Mouse (Mus musculus) liver, embryonic 15.5 days (tissue): Measurements from ENCODE around the gene Gm9789. TPM values are rescaled to one million over a fixed set of nuclear protein-coding genes. Genes with fewer than 3 reads are reported as not detected.
"Not testable (repeated sequence)": the region's sequence is repeated elsewhere in the genome, so short reads cannot be mapped to it uniquely, and the experiment has no call there.

ENCODE experiments used
- ATAC-seq: fragments of 200-750 bp; cut with Nextera tagmentation; 2 replicates; pipeline ENCODE4 v1.8.0; 2017; ENCODE audit warnings: moderate number of reproducible peaks, mild to moderate bottlenecking, moderate library complexity; ENCODE audit not compliant: insufficient read depth
- H3K27ac ChIP-seq: fragments of 300-500 bp; sonication (generic); replicated peaks from 2 replicates; pipeline ENCODE4 v1.5.1; 2015; ENCODE audit warnings: mild to moderate bottlenecking, inconsistent platforms
- H3K27me3 ChIP-seq: fragments of 300-500 bp; sonication (generic); 2 replicates; pipeline ENCODE4 v1.6.1; 2015; ENCODE audit warnings: mild to moderate bottlenecking, inconsistent platforms
- H3K36me3 ChIP-seq: fragments of 300-500 bp; sonication (generic); replicated peaks from 2 replicates; pipeline ENCODE4 v1.6.1; 2015; ENCODE audit warnings: moderate library complexity, mild to moderate bottlenecking, inconsistent platforms
- H3K4me1 ChIP-seq: fragments of 300-500 bp; sonication (generic); replicated peaks from 2 replicates; pipeline ENCODE4 v1.6.1; 2015; ENCODE audit warnings: inconsistent platforms
- H3K4me2 ChIP-seq: fragments of 300-500 bp; sonication (generic); 2 replicates; pipeline ENCODE4 v1.6.1; 2015; ENCODE audit warnings: moderate library complexity, mild to moderate bottlenecking, inconsistent platforms
- H3K4me3 ChIP-seq: fragments of 300-500 bp; sonication (generic); replicated peaks from 2 replicates; pipeline ENCODE4 v1.5.1; 2015; ENCODE audit warnings: mild to moderate bottlenecking, inconsistent platforms
- H3K9ac ChIP-seq: fragments of 300-500 bp; sonication (generic); 2 replicates; pipeline ENCODE4 v1.6.1; 2015; ENCODE audit warnings: moderate library complexity, mild to moderate bottlenecking, inconsistent platforms
- H3K9me3 ChIP-seq: fragments of 300-500 bp; sonication (generic); replicated peaks from 2 replicates; pipeline ENCODE4 v1.6.1; 2016; ENCODE audit warnings: inconsistent platforms
- WGBS: fragments of 180-500 bp; shearing (Covaris S2); methylation state at CpG from one replicate; pipeline ENCODE4 v1.1.7; 2015; ENCODE audit warnings: mixed read lengths; ENCODE audit not compliant: insufficient replicate concordance; 5-methylcytosine and 5-hydroxymethylcytosine counted together
- polyA plus RNA-seq: library from polyadenylated mRNA; unstranded; fragments of >200 nt; fragmentation: Nextera tagmentation; extraction: Ambion mirVana; gene quantifications from 2 replicates; pipeline ENCODE4 v1.2.1, GENCODE M21; 2015

The Gm9789 gene
- not detected in 2 replicates for polyA plus RNA-seq

- 72% methylated on average over 4 of the region's 4 CpGs for WGBS
- no peak within 1 kb of the TSS for H3K4me2 ChIP-seq
- H3K27ac ChIP-seq: no peak within 1 kb of the TSS
- no peaks in the 10 kb centered on the region for H3K27me3 ChIP-seq
- H3K4me3 ChIP-seq: no peak within 1 kb of the TSS
- no peaks in the 10 kb centered on the region for H3K4me1 ChIP-seq
- 0 out of 2 replicates have a peak, but pooled peaks cover 3% of the 10 kb centered on the region for H3K9me3 ChIP-seq
- H3K36me3 ChIP-seq: no peaks in the 10 kb centered on the region
- ATAC-seq: no peak
- H3K9ac ChIP-seq: no peak within 1 kb of the TSS
Measured at GRCm38 (mm10) chr16:89157652-89158051, at the start of gene Gm9789. Gene Gm9789, plus strand, starts transcription at chr16:89157952.

DNA sequence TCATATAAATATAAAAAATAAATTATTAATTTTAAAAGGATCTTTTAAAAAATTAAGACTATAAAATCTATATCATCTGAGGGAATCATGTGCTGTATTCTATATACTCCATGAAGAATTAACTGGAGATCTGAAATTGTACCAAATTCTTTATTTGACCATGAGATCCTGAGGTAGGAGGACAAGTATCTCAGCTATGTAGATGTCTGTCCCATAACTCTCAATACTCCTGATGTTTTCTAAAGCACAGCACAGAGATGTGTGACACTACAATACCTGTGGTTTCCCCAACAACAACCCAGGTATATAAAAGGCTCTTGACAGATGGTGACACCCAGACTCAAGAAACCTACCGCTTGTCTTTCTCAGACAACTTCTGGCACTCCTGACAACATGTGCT is 17.2 kb upstream of the Gm9789 start, which contains the start of gene Gm6358:
TSS of gene Gm6358 (plus strand) at position 301 of the 400 bp plus-strand sequence.
- no peaks in the 10 kb centered on the region for H3K9me3 ChIP-seq
- H3K4me3 ChIP-seq: no peak within 1 kb of the TSS
- no peak for ATAC-seq
- no peaks in the 10 kb centered on the region for H3K4me1 ChIP-seq
- H3K27me3 ChIP-seq: no peaks in the 10 kb centered on the region
- H3K27ac ChIP-seq: no peak within 1 kb of the TSS
- no peak within 1 kb of the TSS for H3K9ac ChIP-seq
- 77% methylated on average over 1 of the region's 1 CpGs for WGBS
- no peaks in the 10 kb centered on the region for H3K36me3 ChIP-seq
- H3K4me2 ChIP-seq: no peak within 1 kb of the TSS

DNA sequence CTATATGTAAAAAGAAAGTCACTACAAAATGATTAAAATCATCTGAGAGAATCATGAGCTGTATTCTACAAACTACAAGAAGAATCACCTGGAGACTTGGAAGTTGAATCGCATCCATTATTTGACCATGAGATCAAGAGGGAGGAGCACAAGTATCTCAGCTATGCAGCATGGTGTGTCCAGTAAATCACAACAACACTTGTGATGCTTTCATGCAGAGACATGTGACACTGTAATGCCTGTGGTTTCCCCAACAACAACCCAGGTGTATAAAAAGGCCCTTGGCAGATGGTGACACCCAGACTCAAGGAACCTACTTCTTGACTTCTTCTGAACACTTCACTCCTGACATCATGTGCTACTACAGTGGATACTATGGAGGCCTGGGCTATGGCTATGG is 7.0 kb upstream of the Gm9789 start, which contains the start of gene Gm10061:
TSS of gene Gm10061 (plus strand) at position 301 of the 400 bp plus-strand sequence.
- no peak for ATAC-seq

GRCm38 (mm10) chr16:89169190-89169589 is 11.4 kb downstream of the Gm9789 start, which contains the start of gene Gm7735:
Gene Gm7735, plus strand, starts transcription at chr16:89169490.
- H3K4me1 ChIP-seq, H3K27me3 ChIP-seq, H3K4me2 ChIP-seq, H3K9me3 ChIP-seq, ATAC-seq, H3K27ac ChIP-seq, H3K36me3 ChIP-seq, H3K4me3 ChIP-seq, H3K9ac ChIP-seq: not testable (repeated sequence)

More for the DNA sequence above, 7.0 kb upstream of the Gm9789 start, which contains the start of gene Gm10061:
- Histone ChIP-seq H3K9ac (no peak within 1 kb of the TSS), H3K27ac (no peak within 1 kb of the TSS), H3K36me3 (no peaks in the 10 kb centered on the region), H3K4me2 (no peak within 1 kb of the TSS), H3K27me3 (no peaks in the 10 kb centered on the region), H3K4me3 (no peak within 1 kb of the TSS), H3K9me3 (no peaks in the 10 kb centered on the region), H3K4me1 (no peaks in the 10 kb centered on the region)
- 80% methylated on average over 1 of the region's 1 CpGs for WGBS

DNA sequence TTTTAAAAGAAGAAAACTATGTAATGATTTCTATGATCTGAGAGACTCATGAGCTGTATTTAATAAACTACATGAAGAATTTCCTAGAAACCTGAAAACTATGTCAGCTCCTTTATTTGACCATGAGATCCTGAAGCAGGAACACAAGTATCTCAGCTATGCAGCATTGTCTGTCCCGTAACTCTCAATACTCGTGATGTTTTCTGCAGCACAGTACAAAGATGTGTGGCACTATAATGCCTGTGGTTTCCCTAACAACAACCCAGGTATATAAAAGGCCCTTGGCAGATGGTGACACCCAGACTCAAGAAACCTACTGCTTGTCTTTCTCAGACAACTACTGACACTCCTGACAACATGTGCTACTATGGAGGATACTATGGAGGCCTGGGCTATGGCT is 16.7 kb downstream of the Gm9789 start, which contains the start of gene 1110057P08Rik:
TSS of gene 1110057P08Rik (plus strand) at position 301 of the 400 bp plus-strand sequence.
- Histone ChIP-seq H3K4me3 (no peak within 1 kb of the TSS), H3K4me2 (no peak within 1 kb of the TSS), H3K27ac (no peak within 1 kb of the TSS), H3K4me1 (no peaks in the 10 kb centered on the region), H3K9ac (no peak within 1 kb of the TSS), H3K36me3 (no peaks in the 10 kb centered on the region), H3K27me3 (no peaks in the 10 kb centered on the region), H3K9me3 (no peaks in the 10 kb centered on the region)
- 48% methylated on average over 2 of the region's 2 CpGs for WGBS
- ATAC-seq: no peak

DNA sequence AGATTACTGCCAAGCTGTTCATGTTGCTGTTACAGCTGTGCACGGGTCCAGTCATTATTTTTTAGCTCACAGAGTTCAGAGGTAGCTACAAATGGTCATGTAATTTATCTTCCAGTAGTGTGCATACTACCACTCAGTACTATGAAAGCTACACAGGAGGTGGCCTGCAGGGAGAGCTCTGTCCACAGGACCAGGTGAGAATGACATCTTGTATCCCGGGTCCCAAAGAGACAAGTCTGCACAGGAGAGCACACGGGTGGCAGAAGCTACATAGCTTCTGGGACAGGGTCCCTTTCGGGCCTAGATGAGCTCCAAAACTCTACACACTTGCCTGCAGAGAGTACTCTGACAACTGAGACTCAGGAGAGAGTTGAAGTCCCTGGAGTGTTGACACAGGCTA is 30.9 kb downstream of the Gm9789 start:
- Histone ChIP-seq H3K36me3 (no peaks in the 10 kb centered on the region), H3K4me1 (no peaks in the 10 kb centered on the region), H3K27ac (no peak overlapping the region), H3K9ac (no peak overlapping the region), H3K27me3 (no peaks in the 10 kb centered on the region), H3K4me3 (no peak overlapping the region), H3K9me3 (no peaks in the 10 kb centered on the region), H3K4me2 (no peak overlapping the region)
- 51% methylated on average over 4 of the region's 4 CpGs for WGBS
- no peak for ATAC-seq

DNA sequence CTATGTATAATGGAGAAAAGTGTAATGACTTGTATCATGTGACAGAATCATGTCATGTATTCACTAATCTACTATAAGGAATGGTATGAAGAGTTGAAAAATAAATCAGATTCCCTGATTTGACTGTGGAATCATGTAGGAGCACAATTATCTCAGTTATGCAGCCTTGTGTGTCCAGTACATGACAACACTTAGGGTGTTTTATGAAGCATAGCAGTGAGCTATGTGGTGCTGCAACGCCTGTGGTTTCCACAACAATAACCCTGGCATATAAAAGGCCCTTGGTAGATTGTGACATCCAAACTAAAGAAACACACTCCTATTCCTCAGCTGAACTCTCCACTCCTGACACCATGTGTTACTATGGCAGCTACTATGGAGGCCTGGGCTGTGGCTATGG is 47.8 kb downstream of the Gm9789 start, which contains the start of gene Krtap20-2:
TSS of gene Krtap20-2 (plus strand) at position 301 of the 400 bp plus-strand sequence.
- Histone ChIP-seq H3K4me3 (no peak within 1 kb of the TSS), H3K36me3 (no peaks in the 10 kb centered on the region), H3K9me3 (no peaks in the 10 kb centered on the region), H3K27ac (no peak within 1 kb of the TSS), H3K4me1 (no peaks in the 10 kb centered on the region), H3K4me2 (no peak within 1 kb of the TSS), H3K27me3 (no peaks in the 10 kb centered on the region), H3K9ac (no peak within 1 kb of the TSS)
- no peak for ATAC-seq
- 21% methylated on average over 1 of the region's 1 CpGs for WGBS

Other genes with a start within 250 kb of the Gm9789 start
- gene Krtap19-9b, start 225.7 kb upstream of the Gm9789 start, polyA plus RNA-seq: not detected in 2 replicates
- not detected in 2 replicates for gene Krtap16-3, start 195.1 kb upstream of the Gm9789 start, polyA plus RNA-seq
- gene Krtap22-2, start 147.2 kb upstream of the Gm9789 start, polyA plus RNA-seq: not detected in 2 replicates
- gene Gm10229, start 142.7 kb upstream of the Gm9789 start, polyA plus RNA-seq: not detected in 2 replicates
- not detected in 2 replicates for gene Krtap6-1, start 126.3 kb upstream of the Gm9789 start, polyA plus RNA-seq
- gene Gm10228, start 116.5 kb upstream of the Gm9789 start, polyA plus RNA-seq: not detected in 2 replicates
- not detected in 2 replicates for gene Krtap6-5, start 110.1 kb upstream of the Gm9789 start, polyA plus RNA-seq
- gene 1110025L11Rik, start 94.0 kb upstream of the Gm9789 start, polyA plus RNA-seq: not detected in 2 replicates
- not detected in 2 replicates for gene Krtap6-3, start 73.9 kb upstream of the Gm9789 start, polyA plus RNA-seq
- gene Gm6358, start 17.1 kb upstream of the Gm9789 start, polyA plus RNA-seq: not detected in 2 replicates
- not detected in 2 replicates for gene Gm10061, start 6.9 kb upstream of the Gm9789 start, polyA plus RNA-seq
- not detected in 2 replicates for gene Gm7735, start 11.5 kb downstream of the Gm9789 start, polyA plus RNA-seq
- not detected in 2 replicates for gene 1110057P08Rik, start 16.8 kb downstream of the Gm9789 start, polyA plus RNA-seq
- not detected in 2 replicates for gene Krtap20-2, start 47.9 kb downstream of the Gm9789 start, polyA plus RNA-seq
- gene Krtap21-1, start 245.9 kb downstream of the Gm9789 start, polyA plus RNA-seq: not detected in 2 replicates